Mouse (Mus musculus) ES-Bruce4 (cell line): Measurements from ENCODE around the gene Taok3.

ENCODE experiments used
- CTCF ChIP-seq: IDR thresholded peaks from one replicate; pipeline ENCODE4 v1.8.1; 2011; ENCODE audit warnings: low read depth, low read length
- POLR2A ChIP-seq: IDR thresholded peaks from one replicate; pipeline ENCODE4 v1.8.1; 2011; ENCODE audit warnings: low read length; ENCODE audit not compliant: insufficient read depth

- TF ChIP-seq POLR2A (no peak), CTCF (no peak)
Observed at GRCm38 (mm10) chr5:117263566-117263965, 143.6 kb downstream of the Taok3 start.
